Mouse (Mus musculus) E14TG2a.4 (cell line): Measurements from ENCODE around the gene Vwa5a.

Source experiments
- H3K27me3 ChIP-seq: 2 replicates; pipeline ENCODE4 v1.6.1; 2014; ENCODE audit warnings: low read length, control low read depth; ENCODE audit not compliant: insufficient read depth
- H3K36me3 ChIP-seq: 2 replicates; pipeline ENCODE4 v1.6.1; 2014; ENCODE audit warnings: low read length, control low read depth; ENCODE audit not compliant: insufficient read depth
- H3K4me1 ChIP-seq: replicated peaks from 2 replicates; pipeline ENCODE4 v1.6.1; 2014; ENCODE audit warnings: low read depth, low read length, control low read depth
- H3K4me3 ChIP-seq: replicated peaks from 2 replicates; pipeline ENCODE4 v1.5.1; 2014; ENCODE audit warnings: mild to moderate bottlenecking, low read length
- H3K9me3 ChIP-seq: 2 replicates; pipeline ENCODE4 v1.6.1; 2014; ENCODE audit warnings: low read length, control low read depth
- CTCF ChIP-seq: conservative IDR thresholded peaks from 2 replicates; pipeline ENCODE4 v1.5.1; 2014; ENCODE audit warnings: low read length
- NANOG ChIP-seq: IDR thresholded peaks from 2 replicates; pipeline ENCODE4 v1.6.1; 2014; ENCODE audit warnings: borderline replicate concordance, low read length, mixed read lengths
- POU5F1 ChIP-seq: IDR thresholded peaks from 2 replicates; pipeline ENCODE4 v1.6.1; 2014; ENCODE audit warnings: low read length, borderline replicate concordance

Vwa5a gene

GRCm38 (mm10) chr9:38772768-38773167, 54.7 kb downstream of the Vwa5a start, which contains the start of gene Olfr921:
Gene Olfr921, plus strand, starts transcription at chr9:38773068.
- Histone ChIP-seq H3K27me3 (no peaks in the 10 kb centered on the region), H3K4me3 (no peak within 1 kb of the TSS), H3K36me3 (no peaks in the 10 kb centered on the region), H3K4me1 (no peaks in the 10 kb centered on the region), H3K9me3 (no peaks in the 10 kb centered on the region)
- TF ChIP-seq CTCF, result no peak
- TF ChIP-seq POU5F1, result no peak
- no peak for TF ChIP-seq NANOG

- Histone ChIP-seq H3K9me3 (no peaks in the 10 kb centered on the region), H3K27me3 (no peaks in the 10 kb centered on the region), H3K4me1 (no peaks in the 10 kb centered on the region), H3K4me3 (no peak overlapping the region), H3K36me3 (no peaks in the 10 kb centered on the region)
- TF ChIP-seq NANOG (no peak), POU5F1 (no peak), CTCF (no peak)
Observed at GRCm38 (mm10) chr9:38792689-38793088, 74.6 kb downstream of the Vwa5a start.
